Mouse (Mus musculus): Measurements from ENCODE around the gene Mphosph6. TPM values are rescaled to one million over a fixed set of nuclear protein-coding genes. Genes with fewer than 3 reads are reported as not detected.

Gene Mphosph6
- polyA plus RNA-seq, 1 experiment from 2014 or later: 53.1 TPM

- 0 out of 2 replicates have a peak, but pooled peaks cover 3% of the 10 kb centered on the region for H3K4me1 ChIP-seq (replicated peaks)
- 90% methylated on average over 7 of the region's 7 CpGs for WGBS
- H3K4me3 ChIP-seq: no peak overlapping the region
- no peak for DNase-seq (ENCODE audit: low spot score)
- H3K36me3 ChIP-seq: peaks cover 17% of the 10 kb centered on the region
- H3K27ac ChIP-seq: no peak overlapping the region
- H3K9me3 ChIP-seq: peaks cover 16% of the 10 kb centered on the region
- no peaks in the 10 kb centered on the region for H3K27me3 ChIP-seq (ENCODE audit: insufficient read depth, poor library complexity, severe bottlenecking)
Measured at GRCm38 (mm10) chr8:117783021-117783420, 18.7 kb downstream of the Mphosph6 start.

GRCm38 (mm10) chr8:117781375-117782129 lies 20.2 kb downstream of the Mphosph6 start:
- no peaks in the 10 kb centered on the region for H3K27me3 ChIP-seq (ENCODE audit: insufficient read depth, poor library complexity, severe bottlenecking)
- H3K4me3 ChIP-seq: no peak overlapping the region
- peaks cover 2% of the 10 kb centered on the region for H3K36me3 ChIP-seq
- DNase-seq (ENCODE audit: low spot score): no peak
- WGBS: 66% methylated on average over 6 of the region's 6 CpGs
- H3K27ac ChIP-seq: no peak overlapping the region
- H3K9me3 ChIP-seq: 0 out of 2 replicates have a peak, but pooled peaks cover 3% of the 10 kb centered on the region
- H3K4me1 ChIP-seq (replicated peaks): 0 out of 2 replicates have a peak, but pooled peaks cover 3% of the 10 kb centered on the region

- Histone ChIP-seq H3K4me3 (no peak overlapping the region), H3K36me3 (no peaks in the 10 kb centered on the region), H3K4me1 (replicated peaks) (0 out of 2 replicates have a peak, but pooled peaks cover 7% of the 10 kb centered on the region), H3K27ac (no peak overlapping the region), H3K9me3 (no peaks in the 10 kb centered on the region), H3K27me3 (ENCODE audit: insufficient read depth, poor library complexity, severe bottlenecking) (no peaks in the 10 kb centered on the region)
- DNase-seq (ENCODE audit: low spot score): no peak
- 88% methylated on average over 6 of the region's 6 CpGs for WGBS
Measured at GRCm38 (mm10) chr8:117779344-117779743, 22.4 kb downstream of the Mphosph6 start.

GRCm38 (mm10) chr8:117778531-117779322 lies 23.0 kb downstream of the Mphosph6 start:
- 0 out of 2 replicates have a peak, but pooled peaks cover 7% of the 10 kb centered on the region for H3K4me1 ChIP-seq (replicated peaks)
- H3K36me3 ChIP-seq: no peaks in the 10 kb centered on the region
- no peak overlapping the region for H3K4me3 ChIP-seq
- DNase-seq (ENCODE audit: low spot score): no peak
- WGBS: 76% methylated on average over 11 of the region's 11 CpGs
- no peaks in the 10 kb centered on the region for H3K27me3 ChIP-seq (ENCODE audit: insufficient read depth, poor library complexity, severe bottlenecking)
- H3K27ac ChIP-seq: no peak overlapping the region
- no peaks in the 10 kb centered on the region for H3K9me3 ChIP-seq

- Histone ChIP-seq H3K27me3 (ENCODE audit: insufficient read depth, poor library complexity, severe bottlenecking) (no peaks in the 10 kb centered on the region), H3K4me1 (replicated peaks) (0 out of 2 replicates have a peak, but pooled peaks cover 4% of the 10 kb centered on the region), H3K4me3 (no peak overlapping the region), H3K27ac (no peak overlapping the region), H3K9me3 (no peaks in the 10 kb centered on the region), H3K36me3 (no peaks in the 10 kb centered on the region)
- DNase-seq (ENCODE audit: low spot score): no peak
- WGBS: 84% methylated on average over 10 of the region's 10 CpGs
Measured at GRCm38 (mm10) chr8:117776075-117776474, 25.7 kb downstream of the Mphosph6 start.

GRCm38 (mm10) chr8:117775626-117776025 lies 26.1 kb downstream of the Mphosph6 start:
- Histone ChIP-seq H3K4me3 (no peak overlapping the region), H3K27me3 (ENCODE audit: insufficient read depth, poor library complexity, severe bottlenecking) (no peaks in the 10 kb centered on the region), H3K4me1 (replicated peaks) (0 out of 2 replicates have a peak, but pooled peaks cover 4% of the 10 kb centered on the region), H3K9me3 (no peaks in the 10 kb centered on the region), H3K27ac (no peak overlapping the region), H3K36me3 (no peaks in the 10 kb centered on the region)
- 35% methylated on average over 10 of the region's 10 CpGs for WGBS
- DNase-seq (ENCODE audit: low spot score): no peak

- WGBS: 61% methylated on average over 2 of the region's 2 CpGs
- Histone ChIP-seq H3K27me3 (ENCODE audit: insufficient read depth, poor library complexity, severe bottlenecking) (no peaks in the 10 kb centered on the region), H3K4me3 (no peak overlapping the region), H3K36me3 (no peaks in the 10 kb centered on the region), H3K27ac (no peak overlapping the region), H3K9me3 (no peaks in the 10 kb centered on the region), H3K4me1 (replicated peaks) (0 out of 2 replicates have a peak, but pooled peaks cover 4% of the 10 kb centered on the region)
- no peak for DNase-seq (ENCODE audit: low spot score)
Measured at GRCm38 (mm10) chr8:117772597-117772996, 29.1 kb downstream of the Mphosph6 start.

- Histone ChIP-seq H3K9me3 (no peaks in the 10 kb centered on the region), H3K27me3 (ENCODE audit: insufficient read depth, poor library complexity, severe bottlenecking) (no peaks in the 10 kb centered on the region)
- WGBS: 56% methylated on average over 2 of the region's 2 CpGs
Measured at GRCm38 (mm10) chr8:117772126-117772525, 29.6 kb downstream of the Mphosph6 start.

GRCm38 (mm10) chr8:117771115-117771836 lies 30.5 kb downstream of the Mphosph6 start:
- no peak for DNase-seq (ENCODE audit: low spot score)
- Histone ChIP-seq H3K4me1 (replicated peaks) (0 out of 2 replicates have a peak, but pooled peaks cover 4% of the 10 kb centered on the region), H3K4me3 (no peak overlapping the region), H3K36me3 (no peaks in the 10 kb centered on the region), H3K27ac (no peak overlapping the region), H3K27me3 (ENCODE audit: insufficient read depth, poor library complexity, severe bottlenecking) (no peaks in the 10 kb centered on the region), H3K9me3 (no peaks in the 10 kb centered on the region)
- WGBS: 83% methylated on average over 9 of the region's 9 CpGs

More at GRCm38 (mm10) chr8:117772126-117772525, 29.6 kb downstream of the Mphosph6 start:
- DNase-seq (ENCODE audit: low spot score): peak; percentile 29
- Histone ChIP-seq H3K4me1 (replicated peaks) (0 out of 2 replicates have a peak, but pooled peaks cover 4% of the 10 kb centered on the region), H3K36me3 (no peaks in the 10 kb centered on the region), H3K4me3 (no peak overlapping the region), H3K27ac (no peak overlapping the region)

GRCm38 (mm10) chr8:117768971-117769370 lies 32.8 kb downstream of the Mphosph6 start:
- no peaks in the 10 kb centered on the region for H3K4me1 ChIP-seq (replicated peaks)
- H3K27me3 ChIP-seq (ENCODE audit: insufficient read depth, poor library complexity, severe bottlenecking): no peaks in the 10 kb centered on the region
- no peaks in the 10 kb centered on the region for H3K36me3 ChIP-seq
- no peak for DNase-seq (ENCODE audit: low spot score)
- H3K4me3 ChIP-seq: no peak overlapping the region
- no peak overlapping the region for H3K27ac ChIP-seq
- WGBS: 74% methylated on average over 7 of the region's 7 CpGs
- no peaks in the 10 kb centered on the region for H3K9me3 ChIP-seq

- Histone ChIP-seq H3K4me1 (replicated peaks) (no peaks in the 10 kb centered on the region), H3K27me3 (ENCODE audit: insufficient read depth, poor library complexity, severe bottlenecking) (no peaks in the 10 kb centered on the region), H3K4me3 (no peak overlapping the region), H3K9me3 (no peaks in the 10 kb centered on the region), H3K27ac (no peak overlapping the region), H3K36me3 (no peaks in the 10 kb centered on the region)
- 82% methylated on average over 5 of the region's 5 CpGs for WGBS
- no peak for DNase-seq (ENCODE audit: low spot score)
Measured at GRCm38 (mm10) chr8:117765947-117766346, 35.8 kb downstream of the Mphosph6 start.

- DNase-seq (ENCODE audit: low spot score): no peak
- H3K4me3 ChIP-seq: no peak overlapping the region
- no peaks in the 10 kb centered on the region for H3K36me3 ChIP-seq
- H3K9me3 ChIP-seq: no peaks in the 10 kb centered on the region
- no peaks in the 10 kb centered on the region for H3K4me1 ChIP-seq (replicated peaks)
- H3K27me3 ChIP-seq (ENCODE audit: insufficient read depth, poor library complexity, severe bottlenecking): no peaks in the 10 kb centered on the region
- H3K27ac ChIP-seq: no peak overlapping the region
- WGBS: 78% methylated on average over 4 of the region's 4 CpGs
Measured at GRCm38 (mm10) chr8:117764625-117765024, 37.1 kb downstream of the Mphosph6 start.
